Mouse (Mus musculus): ENCODE measurements at regions not wholly inside any gene's neighbourhood (a gene's known extent, or its start where the extent isn't known, plus 50 kb on each side); places are given as distances from the start of the nearest gene placed in this dataset.

GRCm38 (mm10) chr4:142351831-142352230, 112.6 kb upstream of the Kazn start:
- TF ChIP-seq ETS1 (conservative IDR thresholded peaks at IDR 0.05; ENCODE audit: low read depth, low read length) (no peak), E2F4 (IDR thresholded peaks at IDR 0.05; ENCODE audit: insufficient replicate concordance, low read depth, low read length) (no peak), TBP (conservative IDR thresholded peaks at IDR 0.05; ENCODE audit: low read depth, low read length) (no peak), CHD1 (IDR thresholded peaks at IDR 0.05; ENCODE audit: low read depth, low read length) (no peak), POLR2A (IDR thresholded peaks at IDR 0.05; ENCODE audit: low read depth, low read length) (no peak), MAX (IDR thresholded peaks at IDR 0.05; ENCODE audit: low read length) (no peak), SIN3A (IDR thresholded peaks at IDR 0.05; ENCODE audit: low read length) (no peak), MXI1 (IDR thresholded peaks at IDR 0.05; ENCODE audit: low read depth, low read length) (no peak), ZC3H11A (IDR thresholded peaks at IDR 0.05; ENCODE audit: low read depth, low read length) (no peak), EP300 (IDR thresholded peaks at IDR 0.05; ENCODE audit: low read length) (no peak), IRF4 (IDR thresholded peaks at IDR 0.05; ENCODE audit: low read depth, low read length) (no peak), MYC (IDR thresholded peaks at IDR 0.05; ENCODE audit: low read depth, low read length) (no peak), MEF2A (IDR thresholded peaks at IDR 0.05; ENCODE audit: borderline replicate concordance, low read depth, low read length) (no peak), CTCF (conservative IDR thresholded peaks at IDR 0.05 in 1 of 2, IDR thresholded peaks at IDR 0.05 in 1 of 2; ENCODE audit: low read depth in 2 of 2, low read length in 2 of 2) (no peak), GABPA (IDR thresholded peaks at IDR 0.05; ENCODE audit: insufficient replicate concordance, low read depth, low read length) (no peak), MAFK (IDR thresholded peaks at IDR 0.05; ENCODE audit: insufficient replicate concordance, low read length) (no peak)
- no peaks in the 10 kb centered on the region for H3K4me1 ChIP-seq (ENCODE audit: control insufficient read depth in 1 of 2, insufficient read depth in 2 of 2)
- H3K79me2 ChIP-seq (replicated peaks; ENCODE audit: control insufficient read depth, extremely low read depth, insufficient read depth, poor library complexity, severe bottlenecking): no peaks in the 10 kb centered on the region
- no peak overlapping the region for H3K4me3 ChIP-seq (replicated peaks in 1 of 3; ENCODE audit: low read depth in 2 of 3, low read length in 2 of 3, poor library complexity in 1 of 3)
- no peak overlapping the region for H3K4me2 ChIP-seq (ENCODE audit: insufficient read depth, low read depth, poor library complexity, severe bottlenecking)
- peaks cover 38% of the 10 kb centered on the region for H3K9me3 ChIP-seq (replicated peaks; ENCODE audit: low read length)
- in situ Hi-C loops (cut with MboI; ENCODE audit: low pct_ligation_motif_present, low pct_unique_long_range_greater_than_20kb, low sequenced_read_pairs) (no loop called here), dilution Hi-C loops (cut with MboI; ENCODE audit: extremely low pct_ligation_motif_present, extremely low pct_unique_long_range_greater_than_20kb, low sequenced_read_pairs) (no loop called here)
- no peaks in the 10 kb centered on the region for H3K36me3 ChIP-seq (replicated peaks in 1 of 2; ENCODE audit: control insufficient read depth in 1 of 2, insufficient read depth in 1 of 2, low read length in 1 of 2)
- no peak overlapping the region for H3K9ac ChIP-seq (ENCODE audit: insufficient read depth, low read depth)
- no peak for DNase-seq (ENCODE audit: extremely low read depth)
- H3K27ac ChIP-seq (ENCODE audit: insufficient read depth, low read depth): no peak overlapping the region
- no peaks in the 10 kb centered on the region for H3K27me3 ChIP-seq (replicated peaks)

- TF ChIP-seq USF1 (IDR thresholded peaks at IDR 0.05; ENCODE audit: low read depth, low read length): no peak
- TF ChIP-seq RAD21 (IDR thresholded peaks at IDR 0.05; ENCODE audit: low read depth, low read length): no peak
- no peak for TF ChIP-seq RCOR1 (conservative IDR thresholded peaks at IDR 0.05; ENCODE audit: low read depth, low read length)
- no peak for TF ChIP-seq MAZ (IDR thresholded peaks at IDR 0.05; ENCODE audit: low read depth, low read length)
- TF ChIP-seq POLR2AphosphoS2 (IDR thresholded peaks at IDR 0.05; ENCODE audit: low read depth, low read length): no peak
- TF ChIP-seq NELFE (IDR thresholded peaks at IDR 0.05; ENCODE audit: low read depth, low read length): no peak
- no peak for TF ChIP-seq ZC3H11A (IDR thresholded peaks at IDR 0.05; ENCODE audit: low read depth, low read length)
- TF ChIP-seq IRF4 (IDR thresholded peaks at IDR 0.05; ENCODE audit: low read depth, low read length): no peak
- TF ChIP-seq SIN3A (IDR thresholded peaks at IDR 0.05; ENCODE audit: low read length): no peak
- TF ChIP-seq E2F4 (IDR thresholded peaks at IDR 0.05; ENCODE audit: insufficient replicate concordance, low read depth, low read length): no peak
- TF ChIP-seq MYC (IDR thresholded peaks at IDR 0.05; ENCODE audit: low read depth, low read length): no peak
- no peak for TF ChIP-seq CHD2 (IDR thresholded peaks at IDR 0.05; ENCODE audit: low read length)
- no peak for TF ChIP-seq USF2 (conservative IDR thresholded peaks at IDR 0.05; ENCODE audit: low read depth, low read length)
- no peak for DNase-seq (ENCODE audit: extremely low read depth)
- Histone ChIP-seq H3K27ac (ENCODE audit: insufficient read depth, low read depth) (no peak overlapping the region), H3K27me3 (replicated peaks) (no peaks in the 10 kb centered on the region), H3K4me1 (ENCODE audit: control insufficient read depth in 1 of 2, insufficient read depth in 2 of 2) (no peaks in the 10 kb centered on the region), H3K9ac (ENCODE audit: insufficient read depth, low read depth) (no peak overlapping the region), H3K4me2 (ENCODE audit: insufficient read depth, low read depth, poor library complexity, severe bottlenecking) (no peak overlapping the region), H3K79me2 (replicated peaks; ENCODE audit: control insufficient read depth, extremely low read depth, insufficient read depth, poor library complexity, severe bottlenecking) (no peaks in the 10 kb centered on the region), H3K4me3 (replicated peaks in 1 of 3; ENCODE audit: low read depth in 2 of 3, low read length in 2 of 3, poor library complexity in 1 of 3) (no peak overlapping the region), H3K36me3 (replicated peaks in 1 of 2; ENCODE audit: control insufficient read depth in 1 of 2, insufficient read depth in 1 of 2, low read length in 1 of 2) (no peaks in the 10 kb centered on the region), H3K9me3 (replicated peaks; ENCODE audit: low read length) (peaks cover 42% of the 10 kb centered on the region)
- dilution Hi-C loops (cut with MboI; ENCODE audit: extremely low pct_ligation_motif_present, extremely low pct_unique_long_range_greater_than_20kb, low sequenced_read_pairs): no loop called here
- in situ Hi-C loops (cut with MboI; ENCODE audit: low pct_ligation_motif_present, low pct_unique_long_range_greater_than_20kb, low sequenced_read_pairs): no loop called here
Measured at GRCm38 (mm10) chr4:142350986-142351385, 111.8 kb upstream of the Kazn start.

All from CH12.LX (cell line).